Mouse (Mus musculus): Measurements from ENCODE around the gene Chrna7. TPM values are rescaled to one million over a fixed set of nuclear protein-coding genes. Genes with fewer than 3 reads are reported as not detected.

Gene Chrna7
- polyA plus RNA-seq, 1 experiment = 1.7 TPM

DNA sequence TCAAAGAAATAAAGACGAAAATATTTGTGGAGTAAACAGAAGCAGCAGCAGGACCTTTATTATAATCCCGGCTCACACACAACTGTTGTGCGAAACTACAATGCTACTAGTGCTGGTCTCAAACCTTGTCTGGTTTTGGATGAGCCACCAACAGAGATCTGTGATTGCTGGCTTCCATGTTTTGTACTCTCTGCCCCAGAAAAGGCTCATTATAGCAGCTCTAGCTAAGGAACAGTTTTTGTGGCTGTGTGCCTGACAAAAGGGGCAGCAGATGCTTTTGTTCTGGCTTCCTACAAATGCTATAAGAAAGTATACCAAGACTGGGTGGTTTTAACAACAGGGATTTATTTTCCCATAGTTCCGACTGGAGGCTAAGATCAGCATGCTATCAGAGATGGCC is 126.4 kb downstream of the Chrna7 start:
- H3K4me1 ChIP-seq (ENCODE audit: control insufficient read depth, insufficient read depth, low read length) = no peaks in the 10 kb centered on the region
- no peak overlapping the region for H3K27ac ChIP-seq (ENCODE audit: insufficient read depth, low read length)
- TF ChIP-seq POLR2A (IDR thresholded peaks at IDR 0.05; ENCODE audit: low read depth, low read length) (no peak), CTCF (IDR thresholded peaks at IDR 0.05; ENCODE audit: borderline replicate concordance, insufficient read depth, low read length) (no peak)
- H3K4me3 ChIP-seq (ENCODE audit: insufficient read depth, low read length) = no peak overlapping the region

DNA sequence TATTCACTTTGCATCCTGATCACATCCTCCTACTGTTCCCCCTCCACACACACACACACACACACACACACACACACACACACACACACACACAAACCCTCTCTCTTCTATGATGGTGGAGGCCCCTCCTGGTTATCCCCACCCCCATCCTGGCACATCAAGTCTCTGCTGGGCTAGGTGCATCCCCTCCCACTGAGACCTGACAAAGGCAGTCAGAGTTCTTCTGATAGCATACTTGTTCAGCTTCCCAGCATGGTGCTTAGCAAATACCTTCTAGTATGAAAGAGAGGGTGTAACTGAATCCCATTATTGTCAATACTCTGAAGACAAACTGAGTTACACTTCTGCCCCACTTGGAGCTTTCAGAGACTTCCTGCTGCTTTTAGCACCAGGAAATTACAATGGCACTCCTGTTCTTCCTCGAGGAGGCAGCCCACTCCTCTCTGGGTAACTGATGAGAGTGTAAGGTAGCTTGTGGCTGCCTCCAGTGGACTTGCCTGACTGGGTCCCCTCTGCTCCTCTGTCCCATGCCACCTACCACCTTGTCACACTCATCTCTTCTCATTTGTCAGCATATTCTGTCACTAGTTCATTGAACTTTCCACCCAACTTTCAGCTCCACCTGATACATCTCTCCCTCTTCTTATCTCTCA is 127.9 kb downstream of the Chrna7 start:
- TF ChIP-seq CTCF (IDR thresholded peaks at IDR 0.05; ENCODE audit: borderline replicate concordance, insufficient read depth, low read length) (no peak), POLR2A (IDR thresholded peaks at IDR 0.05; ENCODE audit: low read depth, low read length) (no peak)
- no peak overlapping the region for H3K27ac ChIP-seq (ENCODE audit: insufficient read depth, low read length)
- no peak overlapping the region for H3K4me3 ChIP-seq (ENCODE audit: insufficient read depth, low read length)
- H3K4me1 ChIP-seq (ENCODE audit: control insufficient read depth, insufficient read depth, low read length) = no peaks in the 10 kb centered on the region

DNA sequence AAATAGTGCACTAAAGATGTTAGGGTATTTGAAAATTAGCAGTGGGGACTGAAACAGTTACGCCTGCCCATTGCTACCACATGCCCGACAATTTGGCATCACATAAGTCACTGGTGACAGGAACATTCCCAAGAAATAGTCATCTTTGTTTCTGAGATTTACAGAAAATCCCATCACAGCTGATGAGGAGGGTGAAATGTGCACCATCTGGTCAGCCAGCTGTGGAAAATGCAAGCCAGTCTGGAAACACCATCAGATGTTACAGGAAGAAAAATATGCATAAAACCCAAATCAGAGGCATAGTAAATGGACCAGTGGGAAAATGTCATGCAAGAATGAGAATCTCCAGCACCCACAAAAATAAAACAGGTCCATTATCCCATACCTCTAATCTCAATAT is 151.4 kb downstream of the Chrna7 start:
- TF ChIP-seq CTCF (IDR thresholded peaks at IDR 0.05; ENCODE audit: borderline replicate concordance, insufficient read depth, low read length) = no peak
- TF ChIP-seq POLR2A (IDR thresholded peaks at IDR 0.05; ENCODE audit: low read depth, low read length) = no peak
- no peak overlapping the region for H3K27ac ChIP-seq (ENCODE audit: insufficient read depth, low read length)
- no peak overlapping the region for H3K4me3 ChIP-seq (ENCODE audit: insufficient read depth, low read length)
- no peaks in the 10 kb centered on the region for H3K4me1 ChIP-seq (ENCODE audit: control insufficient read depth, insufficient read depth, low read length)

Other genes starting within 250 kb of the Chrna7 start
- gene Otud7a, start 232.2 kb upstream of the Chrna7 start, polyA plus RNA-seq (2011; ENCODE audit: insufficient read length, low read depth, missing spikeins) = 0.25 and 0.84 TPM in 2 replicates

Measured in embryonic fibroblast, embryonic 13.5 days (primary cell).